Mouse (Mus musculus): ENCODE results near the gene Trim67. TPM values are rescaled to one million over a fixed set of nuclear protein-coding genes. Genes with fewer than 3 reads are reported as not detected.

The Trim67 gene
- polyA plus RNA-seq, 1 experiment from 2014 or later, result 9.4 TPM

- H3K4me3 ChIP-seq, result no peak overlapping the region
- ATAC-seq, result no peak
- no peaks in the 10 kb centered on the region for H3K9me3 ChIP-seq (replicated peaks)
- no peak overlapping the region for H3K9ac ChIP-seq
- no peaks in the 10 kb centered on the region for H3K4me1 ChIP-seq
- WGBS, result 75% methylated on average over 2 of the region's 2 CpGs
- no peak overlapping the region for H3K27ac ChIP-seq
- no peak overlapping the region for H3K4me2 ChIP-seq
- H3K36me3 ChIP-seq (ENCODE audit: poor library complexity, severe bottlenecking), result no peaks in the 10 kb centered on the region
- H3K27me3 ChIP-seq, result peaks cover 23% of the 10 kb centered on the region
Observed at GRCm38 (mm10) chr8:124772389-124772788, 20.5 kb upstream of the Trim67 start.

GRCm38 (mm10) chr8:124775695-124776094 lies 17.2 kb upstream of the Trim67 start:
- 10% methylated on average over 16 of the region's 16 CpGs for WGBS
- no peak for ATAC-seq
- Histone ChIP-seq H3K4me2 (peak overlapping the region; percentile 28), H3K4me3 (no peak overlapping the region), H3K27ac (no peak overlapping the region), H3K4me1 (peaks cover 5% of the 10 kb centered on the region; the same call in 1 of the 2 replicates), H3K27me3 (peaks cover 23% of the 10 kb centered on the region), H3K36me3 (ENCODE audit: poor library complexity, severe bottlenecking) (no peaks in the 10 kb centered on the region), H3K9ac (no peak overlapping the region), H3K9me3 (replicated peaks) (no peaks in the 10 kb centered on the region)

GRCm38 (mm10) chr8:124780236-124780635 lies 12.7 kb upstream of the Trim67 start:
- no peak overlapping the region for H3K4me3 ChIP-seq
- H3K27me3 ChIP-seq, result peaks cover 12% of the 10 kb centered on the region; the same call in 1 of the 2 replicates
- peak overlapping the region; percentile 10; the same call in 1 of the 2 replicates for H3K9ac ChIP-seq
- H3K4me2 ChIP-seq, result no peak overlapping the region
- H3K4me1 ChIP-seq, result peaks cover 10% of the 10 kb centered on the region
- no peaks in the 10 kb centered on the region for H3K36me3 ChIP-seq (ENCODE audit: poor library complexity, severe bottlenecking)
- H3K27ac ChIP-seq, result peak overlapping the region; percentile 60
- H3K9me3 ChIP-seq (replicated peaks), result no peaks in the 10 kb centered on the region
- 14% methylated on average over 7 of the region's 7 CpGs for WGBS
- ATAC-seq, result peak; percentile 55; the same call in 1 of the 2 replicates

GRCm38 (mm10) chr8:124782431-124782830 lies 10.5 kb upstream of the Trim67 start:
- Histone ChIP-seq H3K4me2 (no peak overlapping the region), H3K27ac (no peak overlapping the region)
- 74% methylated on average over 3 of the region's 3 CpGs for WGBS

GRCm38 (mm10) chr8:124783228-124783627 lies 9.7 kb upstream of the Trim67 start:
- 92% methylated on average over 15 of the region's 15 CpGs for WGBS
- H3K9ac ChIP-seq, result no peak overlapping the region
- no peak overlapping the region for H3K27ac ChIP-seq
- H3K4me1 ChIP-seq, result peaks cover 10% of the 10 kb centered on the region
- H3K4me3 ChIP-seq, result no peak overlapping the region
- H3K9me3 ChIP-seq (replicated peaks), result no peaks in the 10 kb centered on the region
- H3K4me2 ChIP-seq, result no peak overlapping the region
- ATAC-seq, result no peak
- 0 out of 2 replicates have a peak, but pooled peaks cover 2% of the 10 kb centered on the region for H3K27me3 ChIP-seq
- H3K36me3 ChIP-seq (ENCODE audit: poor library complexity, severe bottlenecking), result no peaks in the 10 kb centered on the region

More at GRCm38 (mm10) chr8:124782431-124782830, 10.5 kb upstream of the Trim67 start:
- Histone ChIP-seq H3K27me3 (0 out of 2 replicates have a peak, but pooled peaks cover 2% of the 10 kb centered on the region), H3K9ac (no peak overlapping the region), H3K36me3 (ENCODE audit: poor library complexity, severe bottlenecking) (no peaks in the 10 kb centered on the region), H3K9me3 (replicated peaks) (no peaks in the 10 kb centered on the region), H3K4me3 (no peak overlapping the region), H3K4me1 (peaks cover 10% of the 10 kb centered on the region)
- no peak for ATAC-seq

GRCm38 (mm10) chr8:124784613-124785012 lies 8.3 kb upstream of the Trim67 start:
- H3K4me3 ChIP-seq, result no peak overlapping the region
- H3K9ac ChIP-seq, result no peak overlapping the region
- 0 out of 2 replicates have a peak, but pooled peaks cover 6% of the 10 kb centered on the region for H3K27me3 ChIP-seq
- no peak overlapping the region for H3K4me2 ChIP-seq
- H3K27ac ChIP-seq, result no peak overlapping the region
- peaks cover 10% of the 10 kb centered on the region for H3K4me1 ChIP-seq
- no peaks in the 10 kb centered on the region for H3K9me3 ChIP-seq (replicated peaks)
- H3K36me3 ChIP-seq (ENCODE audit: poor library complexity, severe bottlenecking), result no peaks in the 10 kb centered on the region
- ATAC-seq, result peak; percentile 77; the same call in 1 of the 2 replicates
- WGBS, result 88% methylated on average over 13 of the region's 13 CpGs

- no peak overlapping the region for H3K4me3 ChIP-seq
- no peaks in the 10 kb centered on the region for H3K36me3 ChIP-seq (ENCODE audit: poor library complexity, severe bottlenecking)
- H3K4me1 ChIP-seq, result peaks cover 38% of the 10 kb centered on the region
- peaks cover 38% of the 10 kb centered on the region for H3K27me3 ChIP-seq
- no peak overlapping the region for H3K27ac ChIP-seq
- ATAC-seq, result no peak
- WGBS, result 76% methylated on average over 4 of the region's 4 CpGs
- no peaks in the 10 kb centered on the region for H3K9me3 ChIP-seq (replicated peaks)
- no peak overlapping the region for H3K4me2 ChIP-seq
- H3K9ac ChIP-seq, result no peak overlapping the region
Observed at GRCm38 (mm10) chr8:124790676-124791075, 2.2 kb upstream of the Trim67 start.

GRCm38 (mm10) chr8:124791751-124792150 lies 1.1 kb upstream of the Trim67 start:
- ATAC-seq, result no peak
- H3K4me2 ChIP-seq, result peak overlapping the region; percentile 90
- 46% methylated on average over 4 of the region's 4 CpGs for WGBS
- no peaks in the 10 kb centered on the region for H3K9me3 ChIP-seq (replicated peaks)
- H3K4me1 ChIP-seq, result peaks cover 49% of the 10 kb centered on the region
- peaks cover 47% of the 10 kb centered on the region for H3K27me3 ChIP-seq
- H3K4me3 ChIP-seq, result peak overlapping the region; percentile 66
- H3K9ac ChIP-seq, result peak overlapping the region; percentile 80
- H3K36me3 ChIP-seq (ENCODE audit: poor library complexity, severe bottlenecking), result no peaks in the 10 kb centered on the region
- peak overlapping the region; percentile 96 for H3K27ac ChIP-seq

GRCm38 (mm10) chr8:124792186-124792585 lies 706 bp upstream of the Trim67 start:
- peaks cover 53% of the 10 kb centered on the region for H3K4me1 ChIP-seq
- peak overlapping the region; percentile 90 for H3K4me2 ChIP-seq
- peak; percentile 64 for ATAC-seq
- no peaks in the 10 kb centered on the region for H3K36me3 ChIP-seq (ENCODE audit: poor library complexity, severe bottlenecking)
- peak overlapping the region; percentile 96 for H3K27ac ChIP-seq
- H3K9ac ChIP-seq, result peak overlapping the region; percentile 80
- peak overlapping the region; percentile 66 for H3K4me3 ChIP-seq
- under 1% methylated on average over 32 of the region's 32 CpGs for WGBS
- peaks cover 49% of the 10 kb centered on the region for H3K27me3 ChIP-seq
- H3K9me3 ChIP-seq (replicated peaks), result no peaks in the 10 kb centered on the region

GRCm38 (mm10) chr8:124793172-124793651 lies 320 bp downstream of the Trim67 start:
- Histone ChIP-seq H3K4me2 (peak overlapping the region; percentile 90), H3K36me3 (ENCODE audit: poor library complexity, severe bottlenecking) (no peaks in the 10 kb centered on the region), H3K4me3 (peak overlapping the region; percentile 66), H3K27ac (peak overlapping the region; percentile 96), H3K9ac (peak overlapping the region; percentile 80), H3K9me3 (replicated peaks) (no peaks in the 10 kb centered on the region), H3K27me3 (peaks cover 53% of the 10 kb centered on the region), H3K4me1 (peaks cover 57% of the 10 kb centered on the region)
- WGBS, result under 1% methylated on average over 45 of the region's 51 CpGs
- peak; percentile 66 for ATAC-seq

GRCm38 (mm10) chr8:124793661-124794485 lies 981 bp downstream of the Trim67 start:
- Histone ChIP-seq H3K9ac (peak overlapping the region; percentile 80), H3K4me2 (peak overlapping the region; percentile 90), H3K4me3 (peak overlapping the region; percentile 66), H3K27me3 (peaks cover 50% of the 10 kb centered on the region), H3K27ac (peak overlapping the region; percentile 96), H3K4me1 (peaks cover 57% of the 10 kb centered on the region), H3K9me3 (replicated peaks) (no peaks in the 10 kb centered on the region), H3K36me3 (ENCODE audit: poor library complexity, severe bottlenecking) (no peaks in the 10 kb centered on the region)
- under 1% methylated on average over 72 of the region's 81 CpGs for WGBS
- ATAC-seq, result peak; percentile 13

- Histone ChIP-seq H3K9ac (peak overlapping the region; percentile 80), H3K36me3 (ENCODE audit: poor library complexity, severe bottlenecking) (no peaks in the 10 kb centered on the region), H3K4me1 (peaks cover 57% of the 10 kb centered on the region), H3K4me2 (peak overlapping the region; percentile 90), H3K27me3 (peaks cover 50% of the 10 kb centered on the region), H3K4me3 (peak overlapping the region; percentile 66), H3K9me3 (replicated peaks) (no peaks in the 10 kb centered on the region), H3K27ac (peak overlapping the region; percentile 96)
- under 1% methylated on average over 25 of the region's 25 CpGs for WGBS
- ATAC-seq, result peak; percentile 42
Observed at GRCm38 (mm10) chr8:124794486-124794780, 1.5 kb downstream of the Trim67 start.

Measured in forebrain, embryonic 13.5 days (tissue).